Mouse (Mus musculus): ENCODE results near the gene Ttc26. TPM values are rescaled to one million over a fixed set of nuclear protein-coding genes. Genes with fewer than 3 reads are reported as not detected.

Gene Ttc26
- total RNA-seq (2021) = 10 to 100 TPM; 12.4 to 13.1 TPM
- long read RNA-seq, experiment 1, full-length matches to known transcripts = 7 of 10 reads
- long read RNA-seq, experiment 1, partial matches to known transcripts = 0 of 10 reads
- long read RNA-seq, experiment 1, other reads (novel, unspliced or antisense) = 3 of 10 reads
- long read RNA-seq, experiment 2, full-length matches to known transcripts = 5 of 8 reads
- long read RNA-seq, experiment 2, partial matches to known transcripts = 2 of 8 reads
- long read RNA-seq, experiment 2, other reads (novel, unspliced or antisense) = 1 of 8 reads

- peak within 1 kb of the TSS; percentile 51 for H3K4me3 ChIP-seq
- intact Hi-C loops (cut with DNase I) = no loop called here
- TF ChIP-seq CTCF (IDR thresholded peaks at IDR 0.05) = no peak; the same call in 1 of the 2 replicates
- DNase-seq (ENCODE audit: extremely low spot score in 1 of 2, low spot score in 2 of 2) = peak; percentile 83
- H3K27ac ChIP-seq = peak within 1 kb of the TSS; percentile 85
Observed at GRCm38 (mm10) chr6:38381129-38381771, at the start of gene Ttc26. Gene Ttc26, plus strand, starts transcription at chr6:38381469.

GRCm38 (mm10) chr6:38335264-38335663, 46.0 kb upstream of the Ttc26 start:
- DNase-seq (ENCODE audit: extremely low spot score in 1 of 2, low spot score in 2 of 2) = no peak
- intact Hi-C loops (cut with DNase I) = no loop called here
- TF ChIP-seq CTCF (IDR thresholded peaks at IDR 0.05) = no peak
- Histone ChIP-seq H3K27ac (no peak overlapping the region), H3K4me3 (no peak overlapping the region)

DNA sequence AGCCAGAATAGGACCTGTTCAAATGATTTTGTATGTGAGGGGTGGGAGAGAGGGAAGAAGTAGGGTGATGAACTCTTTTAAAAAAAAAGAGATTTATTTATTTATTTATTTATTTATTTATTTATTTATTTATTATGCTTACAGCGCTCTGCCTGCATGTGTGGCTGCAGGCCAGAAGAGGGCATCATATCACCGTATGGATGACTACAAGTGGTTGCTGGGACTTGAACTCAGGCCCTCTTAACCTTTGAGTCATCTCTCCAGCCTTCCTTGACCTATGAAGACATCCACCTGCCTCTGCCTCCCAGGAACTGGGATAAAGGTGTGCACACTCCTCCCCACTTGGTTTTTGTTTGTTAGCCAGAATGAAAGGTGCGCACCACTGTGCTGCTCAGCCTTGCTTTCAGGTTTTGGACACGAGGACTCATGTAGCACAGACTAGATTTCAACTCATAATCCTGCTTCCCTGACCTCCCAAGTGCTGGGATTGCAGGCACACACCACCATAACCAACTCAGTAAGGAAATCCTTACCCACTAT, 44.0 kb upstream of the Ttc26 start:
- Histone ChIP-seq H3K4me3 (no peak overlapping the region), H3K27ac (no peak overlapping the region)
- DNase-seq (ENCODE audit: extremely low spot score in 1 of 2, low spot score in 2 of 2) = no peak
- intact Hi-C loops (cut with DNase I) = no loop called here
- no peak; the same call in 1 of the 2 replicates for TF ChIP-seq CTCF (IDR thresholded peaks at IDR 0.05)

- DNase-seq (ENCODE audit: extremely low spot score in 1 of 2, low spot score in 2 of 2) = no peak
- no peak for TF ChIP-seq CTCF (IDR thresholded peaks at IDR 0.05)
- intact Hi-C loops (cut with DNase I) = no loop called here
- no peak overlapping the region for H3K27ac ChIP-seq
- no peak overlapping the region for H3K4me3 ChIP-seq
Observed at GRCm38 (mm10) chr6:38337951-38338350, 43.3 kb upstream of the Ttc26 start.

DNA sequence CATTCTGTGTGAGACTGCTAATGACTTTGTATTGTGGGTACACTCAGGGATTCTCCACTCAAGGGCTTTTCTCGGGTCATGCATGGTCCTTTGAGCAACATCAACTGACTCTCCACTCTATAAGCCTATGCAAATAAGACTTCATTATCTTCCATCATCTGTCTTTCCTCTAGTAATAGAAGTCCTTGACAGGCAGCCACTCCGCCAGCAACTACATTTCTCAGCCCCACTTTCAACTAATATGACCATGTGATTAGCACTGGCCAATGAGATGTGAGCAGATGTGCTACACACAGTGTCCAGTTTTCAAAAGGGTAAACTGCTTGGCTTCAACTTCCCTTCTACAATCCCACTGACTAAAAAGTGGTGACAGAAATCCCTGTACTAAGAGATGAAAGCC, 42.2 kb upstream of the Ttc26 start:
- no peak for TF ChIP-seq CTCF (IDR thresholded peaks at IDR 0.05)
- H3K4me3 ChIP-seq = no peak overlapping the region
- H3K27ac ChIP-seq = no peak overlapping the region
- DNase-seq (ENCODE audit: extremely low spot score in 1 of 2, low spot score in 2 of 2) = no peak
- intact Hi-C loops (cut with DNase I) = no loop called here

DNA sequence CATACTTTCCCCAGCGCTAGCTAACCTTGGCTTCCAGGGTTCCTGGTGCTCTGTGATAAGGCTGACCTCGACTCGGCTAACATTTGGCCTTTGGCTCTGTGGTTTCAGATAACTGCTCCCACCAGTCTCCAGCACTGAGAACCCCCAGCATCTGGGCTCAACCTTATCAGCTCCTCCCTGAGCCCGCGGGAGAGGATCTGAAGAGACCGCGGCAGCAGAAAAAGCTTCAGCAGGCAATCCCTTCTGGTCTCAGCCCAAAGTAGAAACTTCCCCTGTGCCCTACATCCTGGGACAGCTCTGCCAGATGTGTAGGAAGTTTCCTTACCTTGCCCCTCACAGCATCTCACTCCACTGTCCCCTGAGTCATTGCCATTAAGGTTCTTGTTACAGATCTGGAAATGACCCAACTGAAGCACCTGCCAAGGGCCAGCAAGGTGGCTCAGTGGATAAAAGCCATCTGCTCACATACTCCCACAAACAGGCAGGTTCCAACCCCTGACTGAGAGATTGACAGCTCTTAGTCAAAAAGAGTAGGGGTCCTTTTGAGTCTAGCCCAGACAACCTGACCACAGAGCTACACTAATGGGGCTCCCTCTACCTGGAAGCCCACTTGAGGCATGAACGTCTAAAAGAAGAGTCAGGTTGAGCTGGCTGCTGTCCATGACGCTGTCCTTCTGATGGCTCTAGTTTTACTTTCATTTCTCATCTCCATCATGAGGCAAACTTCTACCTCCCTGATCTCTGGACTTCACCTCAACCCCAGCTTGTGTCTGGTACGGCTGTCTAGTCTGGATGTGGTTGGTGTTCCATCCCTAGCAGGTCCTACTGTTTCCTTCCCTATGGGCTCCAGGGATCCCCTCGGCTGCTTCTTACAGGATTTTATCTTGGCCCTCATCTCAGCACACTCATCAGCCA, 39.3 kb upstream of the Ttc26 start:
- no peak overlapping the region for H3K27ac ChIP-seq
- H3K4me3 ChIP-seq = no peak overlapping the region
- TF ChIP-seq CTCF (IDR thresholded peaks at IDR 0.05) = no peak
- intact Hi-C loops (cut with DNase I) = no loop called here
- no peak for DNase-seq (ENCODE audit: extremely low spot score in 1 of 2, low spot score in 2 of 2)

DNA sequence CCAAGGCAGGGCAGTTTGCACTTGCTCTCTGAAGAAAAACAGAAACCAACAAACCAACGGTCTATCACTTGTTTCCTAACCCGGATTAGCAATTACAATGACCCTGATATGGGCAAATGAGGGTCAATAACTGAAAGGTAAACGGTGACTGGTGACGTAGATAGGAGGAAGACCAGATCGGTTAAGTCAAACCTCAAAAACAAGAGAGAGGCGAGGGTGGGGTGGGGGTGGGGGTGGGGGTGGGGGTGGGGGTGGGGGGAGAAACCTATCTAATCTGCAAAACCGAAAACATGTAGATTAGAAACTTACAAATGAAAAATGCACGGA, 38.6 kb upstream of the Ttc26 start:
- no peak for TF ChIP-seq CTCF (IDR thresholded peaks at IDR 0.05)
- intact Hi-C loops (cut with DNase I) = no loop called here

GRCm38 (mm10) chr6:38343581-38343980, 37.7 kb upstream of the Ttc26 start:
- DNase-seq (ENCODE audit: extremely low spot score in 1 of 2, low spot score in 2 of 2) = no peak
- TF ChIP-seq CTCF (IDR thresholded peaks at IDR 0.05) = no peak

More for the DNA sequence above, 38.6 kb upstream of the Ttc26 start:
- H3K27ac ChIP-seq = no peak overlapping the region
- DNase-seq (ENCODE audit: extremely low spot score in 1 of 2, low spot score in 2 of 2) = no peak
- H3K4me3 ChIP-seq = no peak overlapping the region

DNA sequence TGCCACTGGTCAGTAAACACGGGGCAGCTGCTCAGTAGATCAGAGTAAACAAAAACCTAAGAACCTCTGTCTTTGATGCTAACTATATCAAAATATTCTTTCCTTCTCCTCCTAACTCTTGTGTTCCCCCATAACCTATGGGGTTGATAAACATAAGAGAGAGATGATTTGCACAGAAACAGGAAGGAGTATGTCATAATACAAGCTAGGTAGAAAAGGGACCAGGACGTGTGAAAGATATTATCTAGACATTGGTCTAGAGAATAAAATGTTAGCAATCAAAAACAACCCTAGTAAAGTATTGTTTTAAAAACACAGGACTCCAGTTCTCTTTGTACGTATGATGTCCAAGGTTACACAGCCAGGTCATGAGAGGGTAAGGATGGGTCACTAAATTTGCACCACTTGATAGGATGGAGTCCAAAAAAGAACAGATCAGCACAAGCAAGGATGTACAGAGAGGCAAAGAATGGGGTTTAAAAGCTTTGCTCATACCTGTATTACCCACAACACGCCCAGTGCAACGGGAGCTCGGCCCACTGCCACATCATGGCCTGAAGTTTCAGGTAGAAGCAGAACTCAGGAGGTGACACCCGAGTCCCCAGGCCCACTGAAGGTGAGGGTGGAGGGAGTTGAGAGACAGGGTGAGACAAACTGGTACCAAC, 37.1 kb upstream of the Ttc26 start:
- no peak for DNase-seq (ENCODE audit: extremely low spot score in 1 of 2, low spot score in 2 of 2)
- H3K4me3 ChIP-seq = no peak overlapping the region
- TF ChIP-seq CTCF (IDR thresholded peaks at IDR 0.05) = no peak
- H3K27ac ChIP-seq = no peak overlapping the region
- intact Hi-C loops (cut with DNase I) = no loop called here

More at GRCm38 (mm10) chr6:38343581-38343980, 37.7 kb upstream of the Ttc26 start:
- Histone ChIP-seq H3K27ac (no peak overlapping the region), H3K4me3 (no peak overlapping the region)
- intact Hi-C loops (cut with DNase I) = no loop called here

- no peak for TF ChIP-seq CTCF (IDR thresholded peaks at IDR 0.05)
- intact Hi-C loops (cut with DNase I) = no loop called here
- no peak overlapping the region for H3K27ac ChIP-seq
- H3K4me3 ChIP-seq = no peak overlapping the region
- DNase-seq (ENCODE audit: extremely low spot score in 1 of 2, low spot score in 2 of 2) = no peak
Observed at GRCm38 (mm10) chr6:38345796-38346195, 35.5 kb upstream of the Ttc26 start.

DNA sequence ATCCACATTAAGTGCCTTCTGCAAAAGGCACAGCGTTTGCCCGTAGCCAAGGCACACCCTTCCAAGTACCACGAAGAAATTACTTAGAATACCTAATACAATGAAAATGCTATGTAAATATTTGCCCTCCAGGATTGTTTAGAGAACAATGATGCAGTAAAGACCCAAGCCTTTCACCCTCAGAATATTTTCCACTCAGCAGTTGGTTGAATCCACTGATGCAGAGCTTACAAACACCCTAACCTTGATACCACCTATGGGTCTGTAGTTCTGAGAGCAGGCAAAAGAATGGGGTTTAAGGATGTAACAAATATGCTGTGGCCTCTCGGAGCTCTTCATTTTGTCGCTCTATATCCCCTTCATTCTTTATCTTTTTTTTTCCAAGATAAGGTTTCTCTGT, 33.4 kb upstream of the Ttc26 start:
- intact Hi-C loops (cut with DNase I) = no loop called here
- TF ChIP-seq CTCF (IDR thresholded peaks at IDR 0.05) = no peak
- Histone ChIP-seq H3K4me3 (no peak overlapping the region), H3K27ac (no peak overlapping the region)
- no peak for DNase-seq (ENCODE audit: extremely low spot score in 1 of 2, low spot score in 2 of 2)

All from left cerebral cortex, adult 2 months (tissue).